Mouse (Mus musculus): Measurements from ENCODE around the gene Ripk1.
"Not testable (repeated sequence)": the region's sequence is repeated elsewhere in the genome, so short reads cannot be mapped to it uniquely, and the experiment has no call there.

The Ripk1 gene

GRCm38 (mm10) chr13:34038056-34038432 lies 35.9 kb downstream of the Ripk1 start:
- no peak for DNase-seq (ENCODE audit: low read depth)

DNA sequence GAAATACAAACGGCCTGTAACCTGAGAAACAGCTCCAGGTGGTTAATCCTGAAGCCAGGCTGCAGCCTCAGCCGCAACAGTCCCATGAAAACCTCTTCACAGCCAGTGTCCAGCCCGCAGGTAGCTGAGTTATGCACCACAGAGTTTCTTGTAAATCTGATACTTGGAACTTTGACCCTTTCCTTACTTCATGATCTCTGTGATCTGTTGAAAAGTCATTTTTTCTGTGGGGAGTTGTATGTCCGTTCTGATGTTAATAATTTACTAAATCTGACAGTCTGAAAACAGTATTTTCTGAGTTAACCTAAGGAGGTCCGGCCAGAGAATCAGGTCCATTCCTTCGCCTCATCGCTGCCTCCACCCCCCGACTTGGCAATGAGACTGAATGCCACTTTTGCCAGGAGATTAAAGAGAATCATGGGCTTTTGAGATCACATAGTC lies 36.8 kb downstream of the Ripk1 start:
- no peak for DNase-seq (ENCODE audit: low read depth)

DNA sequence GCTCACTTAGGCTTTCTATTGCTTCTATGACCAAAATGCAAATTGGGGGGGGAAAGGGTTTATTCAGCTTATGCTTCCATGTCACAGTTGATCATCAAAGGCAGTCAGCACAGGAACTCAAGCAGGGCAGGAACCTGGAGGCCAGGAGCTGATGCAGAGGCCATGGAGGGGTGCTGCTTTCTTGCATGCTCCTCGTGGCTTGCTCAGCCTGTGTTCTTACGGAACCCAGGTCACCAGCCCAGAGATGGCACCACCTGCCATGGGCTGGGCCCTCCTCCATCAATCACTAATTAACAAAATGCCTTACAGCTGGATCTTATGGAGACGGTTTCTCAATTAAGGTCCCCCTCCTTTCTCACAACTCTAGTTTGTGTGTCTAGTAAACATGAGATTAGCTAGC lies 37.9 kb downstream of the Ripk1 start:
- DNase-seq (ENCODE audit: low read depth) = no peak

DNA sequence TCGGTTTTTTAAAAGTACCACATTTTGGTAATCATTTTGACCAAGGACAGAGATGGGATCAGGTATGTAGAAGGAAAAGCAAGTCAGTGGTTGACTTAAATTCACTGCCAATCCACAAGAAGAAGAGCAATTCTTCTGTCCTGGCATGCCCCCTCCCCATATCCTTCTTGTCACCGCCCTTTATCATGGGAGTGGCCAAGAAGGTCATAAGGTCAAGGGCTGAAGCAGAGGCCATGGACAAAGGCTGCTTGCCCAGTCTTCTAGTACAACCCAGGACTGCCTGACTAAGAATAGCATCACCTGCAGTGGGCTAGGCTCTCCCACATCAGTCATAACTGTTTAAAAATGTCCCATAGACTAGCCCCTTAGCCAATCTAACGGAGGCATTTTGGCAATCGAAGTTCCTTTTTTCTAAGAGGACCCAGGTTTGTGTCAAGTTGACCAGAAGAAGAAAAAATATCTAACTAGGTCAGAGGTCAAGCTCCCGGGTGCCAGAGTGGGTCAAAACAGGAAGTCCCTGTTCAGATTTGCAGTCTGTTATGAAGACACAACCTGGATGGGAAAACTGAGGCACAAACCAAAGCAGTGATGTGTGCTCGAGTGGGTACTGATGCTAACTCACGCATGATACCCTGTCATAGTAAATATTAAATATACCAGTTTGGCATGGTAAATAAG lies 41.7 kb downstream of the Ripk1 start:
- no peak for DNase-seq (ENCODE audit: low read depth)

DNA sequence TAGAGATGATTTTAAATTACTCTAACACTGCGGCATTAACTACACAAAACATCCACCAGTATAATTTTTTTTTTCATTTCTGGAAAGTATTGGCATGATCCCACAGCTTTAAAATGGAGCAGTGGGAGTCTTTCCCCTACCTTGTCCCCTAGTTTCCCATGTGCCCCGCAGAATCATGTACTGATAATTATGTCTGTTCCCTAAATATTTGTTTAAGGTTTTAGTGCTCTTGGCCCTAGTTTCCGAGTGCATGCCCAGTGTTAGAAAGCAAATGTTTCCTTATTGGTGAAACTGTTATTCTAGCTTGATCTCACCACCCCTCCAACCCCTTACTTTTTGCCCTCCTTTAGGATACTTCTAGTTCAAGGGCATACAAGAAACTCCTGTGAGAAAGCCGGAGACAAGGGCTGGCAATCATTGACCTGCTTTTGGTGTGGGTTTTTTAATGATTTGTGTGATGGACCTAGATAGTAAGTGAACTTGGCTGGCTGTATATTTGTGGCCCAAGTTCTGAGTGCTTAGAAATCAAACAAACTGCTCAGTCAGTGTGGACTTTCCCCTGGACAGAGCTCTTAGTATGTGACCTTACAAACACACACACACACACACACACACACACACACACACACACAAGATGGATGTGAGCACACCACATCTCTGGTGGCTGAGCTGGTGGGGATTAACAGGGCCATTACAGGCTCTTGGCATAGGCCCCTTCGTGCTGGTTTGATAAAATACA lies 43.5 kb downstream of the Ripk1 start:
- no peak for DNase-seq (ENCODE audit: low read depth)

DNA sequence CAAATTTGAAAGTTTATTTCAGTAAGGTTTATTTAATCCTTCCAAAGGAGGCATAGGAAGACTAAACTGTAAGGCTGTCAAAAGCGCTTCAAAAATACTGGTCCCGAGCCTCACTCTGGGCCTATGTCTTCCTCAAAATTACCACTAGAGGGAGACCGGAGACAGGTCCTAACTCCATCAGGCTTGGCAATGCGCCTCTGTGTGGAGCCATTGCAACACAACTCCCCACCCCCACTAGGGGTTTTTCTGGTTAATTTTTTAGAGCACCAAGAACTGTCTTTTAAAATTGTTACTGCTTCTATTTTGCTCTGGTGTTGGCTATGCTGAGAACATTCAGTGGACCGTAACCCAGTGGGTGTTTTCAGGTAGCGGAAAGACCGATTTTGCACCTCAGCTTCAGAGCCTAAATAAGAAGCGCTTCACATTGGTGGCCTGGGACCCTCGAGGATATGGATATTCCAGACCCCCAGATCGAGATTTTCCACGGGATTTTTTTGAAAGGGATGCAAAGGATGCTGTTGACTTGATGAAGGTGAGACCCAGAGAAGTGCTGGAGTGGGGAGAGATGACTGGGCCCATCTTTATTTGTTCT lies 44.4 kb downstream of the Ripk1 start:
- peak; percentile 85 for DNase-seq (ENCODE audit: low read depth)

DNA sequence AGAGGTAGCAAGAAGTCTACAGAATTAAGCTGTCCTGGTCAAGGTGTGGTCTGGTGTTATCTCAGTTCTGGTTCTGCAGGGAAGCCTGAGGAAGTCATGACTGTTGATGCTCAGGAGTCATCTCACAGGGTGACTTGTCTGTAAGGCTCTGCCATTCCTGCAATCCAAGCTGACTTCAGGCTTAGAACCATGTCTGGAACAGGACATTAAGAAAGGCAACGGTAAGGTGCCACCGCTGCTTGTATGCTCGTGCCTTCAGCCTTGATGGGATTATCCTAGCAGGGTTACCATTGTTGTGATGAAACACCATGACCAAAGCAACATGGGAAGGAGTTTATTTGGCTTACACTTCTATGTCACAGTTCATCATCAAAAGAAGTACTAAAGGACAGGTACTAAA lies 45.4 kb downstream of the Ripk1 start:
- DNase-seq (ENCODE audit: low read depth) = no peak

- DNase-seq (ENCODE audit: low read depth) = no peak
Measured at GRCm38 (mm10) chr13:34050479-34050878, 48.3 kb downstream of the Ripk1 start.

- DNase-seq (ENCODE audit: low read depth) = no peak
Measured at GRCm38 (mm10) chr13:34051692-34052091, 49.5 kb downstream of the Ripk1 start.

GRCm38 (mm10) chr13:34053673-34054282 lies 51.6 kb downstream of the Ripk1 start:
- no peak for DNase-seq (ENCODE audit: low read depth)

GRCm38 (mm10) chr13:34054391-34054790 lies 52.2 kb downstream of the Ripk1 start:
- DNase-seq (ENCODE audit: low read depth) = no peak

- no peak for DNase-seq (ENCODE audit: low read depth)
Measured at GRCm38 (mm10) chr13:34054983-34055382, 52.8 kb downstream of the Ripk1 start.

DNA sequence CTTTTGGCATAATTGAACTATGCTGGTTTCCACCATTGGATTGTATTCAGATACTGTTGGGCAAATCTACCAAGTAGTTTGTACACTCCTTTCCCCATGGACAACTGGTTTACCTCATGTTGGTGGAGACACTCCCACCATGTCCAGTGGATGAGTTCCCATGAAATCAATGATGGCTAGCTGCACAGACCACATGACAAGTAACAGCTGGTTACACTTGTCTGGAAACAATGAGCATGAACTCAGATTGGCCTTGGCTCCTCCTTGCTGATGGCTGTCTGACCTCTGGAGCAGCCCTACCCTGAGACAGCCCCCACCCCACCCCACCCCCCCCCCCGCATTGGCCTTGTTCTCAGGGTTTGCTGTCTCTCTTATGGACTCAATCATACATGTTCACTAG lies 55.1 kb downstream of the Ripk1 start:
- DNase-seq (ENCODE audit: low read depth) = no peak

DNA sequence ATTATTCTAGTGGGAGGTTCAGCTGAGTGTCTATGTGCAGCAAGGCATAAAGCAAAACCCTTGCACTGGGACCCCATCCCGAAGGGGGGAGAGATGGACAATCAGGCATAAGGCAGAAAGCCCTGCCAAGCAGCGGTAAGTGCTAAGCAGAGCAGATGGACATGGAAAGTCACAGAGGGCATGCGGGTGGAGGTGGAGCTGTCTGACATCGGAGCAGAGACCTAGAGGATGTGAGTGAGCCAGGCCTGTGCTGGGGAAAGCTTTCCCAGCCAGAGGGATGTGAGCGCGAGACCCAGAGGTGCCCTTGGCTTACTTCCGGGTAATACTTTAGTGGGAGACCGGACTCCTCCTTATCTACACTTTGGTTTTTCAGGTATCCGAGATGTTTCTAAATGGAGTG lies 57.9 kb downstream of the Ripk1 start:
- DNase-seq (ENCODE audit: low read depth) = no peak

- no peak for DNase-seq (ENCODE audit: low read depth)
Measured at GRCm38 (mm10) chr13:34062466-34062865, 60.3 kb downstream of the Ripk1 start.

DNA sequence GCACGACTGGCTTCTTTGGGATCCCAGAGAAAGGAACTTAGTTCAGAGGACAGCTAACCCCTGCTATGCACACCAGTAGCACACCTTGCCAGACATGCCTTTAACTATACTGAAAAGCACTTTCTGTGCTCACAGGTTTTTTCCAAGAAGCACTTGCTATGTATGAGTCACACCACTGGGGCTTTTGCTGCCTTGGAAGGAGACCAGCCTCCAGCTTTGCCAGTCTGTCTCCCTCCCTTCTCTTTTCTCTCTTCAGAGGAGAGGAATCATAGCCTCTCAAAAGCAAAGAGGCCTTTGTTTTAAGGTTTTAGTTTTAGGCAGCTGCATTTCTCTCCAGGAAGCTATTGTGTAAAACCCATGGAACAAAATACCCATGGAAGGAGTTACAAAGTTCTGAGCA lies 64.2 kb downstream of the Ripk1 start:
- no peak for DNase-seq (ENCODE audit: low read depth)

- no peak for DNase-seq (ENCODE audit: low read depth)
Measured at GRCm38 (mm10) chr13:34070296-34070695, 68.1 kb downstream of the Ripk1 start.

- no peak for DNase-seq (ENCODE audit: low read depth)
Measured at GRCm38 (mm10) chr13:34071836-34072235, 69.7 kb downstream of the Ripk1 start.

DNA sequence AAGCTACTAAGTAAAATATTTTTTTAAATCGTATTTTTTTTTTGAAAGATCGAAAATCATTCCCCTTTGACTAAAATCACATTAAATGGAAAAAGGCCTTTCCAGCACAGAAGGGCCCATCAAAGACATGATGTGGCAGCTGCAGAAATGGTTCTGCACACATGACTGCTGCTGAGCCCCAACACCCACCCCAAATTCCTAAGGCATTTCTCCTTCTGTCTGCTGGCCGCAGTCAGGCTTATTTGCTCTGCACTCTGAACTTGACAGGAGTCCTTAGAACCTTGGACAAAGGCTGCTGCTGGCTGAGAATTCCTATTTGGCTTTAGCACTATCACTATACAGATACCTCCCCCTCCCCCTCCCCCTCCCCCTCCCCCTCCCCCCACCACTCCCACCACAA lies 70.7 kb downstream of the Ripk1 start:
- no peak for DNase-seq (ENCODE audit: low read depth)

DNA sequence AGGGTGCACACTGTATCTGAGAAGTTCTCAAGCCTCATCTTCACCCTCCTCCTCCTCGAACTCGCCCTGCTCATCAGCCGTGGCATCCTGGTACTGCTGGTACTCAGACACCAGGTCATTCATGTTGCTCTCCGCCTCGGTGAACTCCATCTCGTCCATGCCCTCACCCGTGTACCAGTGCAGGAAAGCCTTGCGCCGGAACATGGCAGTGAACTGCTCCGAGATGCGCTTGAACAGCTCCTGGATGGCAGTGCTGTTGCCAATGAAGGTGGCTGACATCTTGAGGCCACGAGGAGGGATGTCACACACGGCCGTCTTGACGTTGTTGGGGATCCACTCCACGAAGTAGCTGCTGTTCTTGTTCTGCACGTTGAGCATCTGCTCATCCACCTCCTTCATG lies 72.3 kb downstream of the Ripk1 start:
- not testable (repeated sequence) for DNase-seq (ENCODE audit: low read depth)

GRCm38 (mm10) chr13:34075893-34076292 lies 73.7 kb downstream of the Ripk1 start:
- not testable (repeated sequence) for DNase-seq (ENCODE audit: low read depth)

- no peak for DNase-seq (ENCODE audit: low read depth)
Measured at GRCm38 (mm10) chr13:34076561-34077491, 74.7 kb downstream of the Ripk1 start.

All from induced T-regulatory cell, adult 2 months (primary cell).